Mouse (Mus musculus) thymus, adult 2 months (tissue): Measurements from ENCODE around the gene Arap1. TPM values are rescaled to one million over a fixed set of nuclear protein-coding genes. Genes with fewer than 3 reads are reported as not detected.

ENCODE experiments used
- DNase-seq: peaks from one replicate; pipeline ENCODE4 v3.0.0; 2021
- H3K27ac ChIP-seq: fragments of 200-500 bp; 2 replicates; pipeline ENCODE4 v1.5.1; 2012; ENCODE audit warnings: low read length, control low read depth; ENCODE audit not compliant: control insufficient read depth, insufficient read depth
- H3K27me3 ChIP-seq: fragments of 200-500 bp; 2 replicates; pipeline ENCODE4 v1.6.1; 2012; ENCODE audit warnings: mild to moderate bottlenecking, low read length, moderate library complexity, mixed read lengths; ENCODE audit not compliant: control insufficient read depth, insufficient read depth
- H3K36me3 ChIP-seq: fragments of 200-500 bp; 2 replicates; pipeline ENCODE4 v1.6.1; 2012; ENCODE audit warnings: mild to moderate bottlenecking, low read length, moderate library complexity; ENCODE audit not compliant: control insufficient read depth, insufficient read depth
- H3K4me1 ChIP-seq: fragments of 200-500 bp; replicated peaks from 2 replicates; pipeline ENCODE4 v1.6.1; 2012; ENCODE audit warnings: low read length; ENCODE audit not compliant: control insufficient read depth, insufficient read depth
- H3K4me3 ChIP-seq: fragments of 200-500 bp; 2 replicates; pipeline ENCODE4 v1.5.1; 2012; ENCODE audit warnings: mild to moderate bottlenecking, low read length, control low read depth, moderate library complexity; ENCODE audit not compliant: control insufficient read depth, insufficient read depth
- CTCF ChIP-seq: fragments of 200-500 bp; IDR thresholded peaks from 2 replicates; pipeline ENCODE4 v1.5.1; 2012; ENCODE audit warnings: mild to moderate bottlenecking, control low read depth, low read length, moderate library complexity, borderline replicate concordance; ENCODE audit not compliant: control insufficient read depth, poor library complexity, insufficient read depth; ENCODE audit errors: extremely low read depth
- POLR2A ChIP-seq: fragments of 200-500 bp; IDR thresholded peaks from 2 replicates; pipeline ENCODE4 v1.6.1; 2012; ENCODE audit warnings: mild to moderate bottlenecking, low read length, control low read depth, moderate library complexity; ENCODE audit not compliant: control insufficient read depth, poor library complexity, insufficient read depth; ENCODE audit errors: extremely low read depth
- WGBS: fragments of 180-500 bp; shearing (Covaris S2); methylation state at CpG from one replicate; pipeline ENCODE4 v1.1.7; 2018; 5-methylcytosine and 5-hydroxymethylcytosine counted together
- polyA plus RNA-seq: library from polyadenylated mRNA; depleted of rRNA; stranded (reverse); fragments of >200 nt; gene quantifications from 2 replicates; pipeline ENCODE4 v1.2.3, GENCODE M21; 2012

The Arap1 gene
- polyA plus RNA-seq, 1 experiment: 225 TPM

DNA sequence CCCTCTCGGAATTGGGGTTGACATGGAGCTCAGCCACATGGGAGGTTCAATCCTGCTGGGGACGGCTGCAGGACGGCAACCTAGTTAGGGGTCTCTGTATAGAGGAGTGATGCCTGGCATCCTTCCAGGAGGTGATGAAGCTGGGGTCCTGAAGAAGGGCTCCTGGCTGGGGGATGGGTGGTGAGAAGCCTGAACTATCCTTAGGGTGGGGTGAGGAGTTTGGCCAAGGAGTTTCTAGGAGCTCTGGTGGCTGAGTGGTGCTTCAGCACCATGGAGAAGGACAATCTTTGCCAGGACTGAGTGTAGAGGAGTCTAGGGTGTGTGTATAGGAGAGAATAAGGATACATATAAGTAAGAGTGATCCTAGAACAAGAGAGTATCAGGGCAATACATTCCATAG, 74.2 kb downstream of the Arap1 start:
- Histone ChIP-seq H3K27me3 (no peaks in the 10 kb centered on the region), H3K4me1 (no peaks in the 10 kb centered on the region), H3K27ac (no peak overlapping the region), H3K4me3 (no peak overlapping the region), H3K36me3 (no peaks in the 10 kb centered on the region)
- no peak for DNase-seq
- 51% methylated on average over 3 of the region's 3 CpGs for WGBS
- TF ChIP-seq CTCF: no peak
- no peak for TF ChIP-seq POLR2A

DNA sequence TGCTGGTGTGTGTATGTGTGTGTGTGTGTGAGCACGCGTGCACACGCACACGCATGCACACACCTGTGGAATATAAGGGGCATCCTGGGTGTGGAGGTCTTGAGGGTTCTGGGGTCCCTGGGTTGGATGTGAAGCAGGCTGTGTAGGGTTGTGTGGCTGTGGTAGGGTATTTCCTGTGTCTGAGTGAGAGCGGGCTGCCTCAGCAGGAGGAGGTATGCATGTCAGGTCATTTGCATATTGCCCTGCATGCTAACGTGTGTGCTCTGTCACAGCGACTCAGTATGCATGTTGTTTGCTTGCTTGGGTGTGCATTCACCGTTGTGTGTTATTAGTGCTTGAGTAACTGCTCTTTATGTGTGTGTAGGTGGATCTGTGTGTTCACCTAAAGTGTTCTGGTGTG, 74.8 kb downstream of the Arap1 start:
- H3K27ac ChIP-seq: no peak overlapping the region
- H3K4me3 ChIP-seq: no peak overlapping the region
- no peak for DNase-seq
- H3K27me3 ChIP-seq: no peaks in the 10 kb centered on the region
- H3K36me3 ChIP-seq: no peaks in the 10 kb centered on the region
- 81% methylated on average over 8 of the region's 8 CpGs for WGBS
- H3K4me1 ChIP-seq: no peaks in the 10 kb centered on the region
- no peak for TF ChIP-seq POLR2A
- TF ChIP-seq CTCF: no peak

DNA sequence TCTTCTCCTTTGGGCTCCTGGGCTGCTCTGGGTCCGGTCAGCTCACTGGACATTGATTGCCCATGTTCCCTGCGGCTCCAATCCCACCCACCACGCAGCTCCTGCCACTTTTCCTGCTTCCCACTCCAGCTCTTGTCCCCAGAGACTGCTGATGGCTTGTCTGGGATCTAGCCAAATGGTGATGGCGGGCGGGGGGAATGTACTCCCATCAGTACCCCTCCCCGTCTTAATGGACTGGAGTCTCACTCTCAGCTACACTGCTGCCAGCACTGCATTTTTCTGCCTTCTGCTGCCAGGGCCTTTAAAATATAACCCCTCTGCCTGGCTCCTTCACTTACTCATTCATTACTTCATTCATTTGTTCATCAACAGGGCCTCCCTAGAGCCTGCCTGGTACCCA, 76.1 kb downstream of the Arap1 start:
- H3K4me3 ChIP-seq: no peak overlapping the region
- no peaks in the 10 kb centered on the region for H3K27me3 ChIP-seq
- 89% methylated on average over 6 of the region's 6 CpGs for WGBS
- TF ChIP-seq POLR2A (no peak), CTCF (no peak)
- H3K4me1 ChIP-seq: no peaks in the 10 kb centered on the region
- no peak overlapping the region for H3K27ac ChIP-seq
- no peak for DNase-seq
- no peaks in the 10 kb centered on the region for H3K36me3 ChIP-seq

DNA sequence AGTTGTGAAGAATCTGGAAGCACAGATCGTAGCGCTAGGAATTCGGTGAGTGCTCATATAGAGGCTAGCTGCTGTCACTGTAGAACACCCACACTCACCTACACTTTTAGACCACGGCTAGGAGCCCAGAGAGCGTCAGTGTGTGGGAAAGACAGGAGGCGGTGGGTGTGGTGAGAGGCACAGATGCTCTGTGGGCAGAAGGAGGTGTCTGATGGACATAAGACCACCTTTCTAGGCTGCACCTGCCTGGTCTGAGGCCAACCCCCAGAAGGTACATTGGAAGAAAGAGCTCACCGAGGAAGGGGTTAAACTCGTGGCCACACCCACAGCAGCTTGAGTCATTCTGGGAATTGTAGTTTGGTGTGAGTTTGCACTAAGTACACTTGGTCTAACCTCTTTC, 78.8 kb downstream of the Arap1 start:
- no peak overlapping the region for H3K27ac ChIP-seq
- H3K4me3 ChIP-seq: no peak overlapping the region
- TF ChIP-seq POLR2A: no peak
- no peak for TF ChIP-seq CTCF
- peaks cover 3% of the 10 kb centered on the region; the same call in 1 of the 2 replicates for H3K4me1 ChIP-seq
- DNase-seq: no peak
- 75% methylated on average over 8 of the region's 8 CpGs for WGBS
- no peaks in the 10 kb centered on the region for H3K27me3 ChIP-seq
- H3K36me3 ChIP-seq: no peaks in the 10 kb centered on the region

DNA sequence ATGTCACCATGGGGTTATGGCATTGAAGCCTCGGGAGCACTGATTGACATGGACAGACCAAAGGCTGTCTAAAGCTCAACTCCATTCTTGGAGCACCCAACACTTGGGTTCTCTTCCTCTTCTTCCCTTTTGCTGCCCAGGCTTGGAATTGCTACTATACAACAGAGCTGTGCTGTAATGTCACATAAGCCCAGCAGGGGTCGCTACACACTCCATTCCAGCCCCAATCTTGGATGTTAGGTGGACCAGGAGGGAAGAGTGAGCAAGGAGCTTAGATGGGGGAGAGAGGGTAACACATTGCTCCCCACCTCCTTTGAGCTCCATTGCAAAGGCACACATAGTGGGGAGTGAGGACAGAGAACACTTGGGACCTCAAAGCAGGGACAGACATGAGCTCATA, 79.9 kb downstream of the Arap1 start:
- H3K27ac ChIP-seq: no peak overlapping the region
- no peak overlapping the region for H3K4me3 ChIP-seq
- DNase-seq: no peak
- TF ChIP-seq POLR2A (no peak), CTCF (peak; percentile 49; the same call in 1 of the 2 replicates)
- peaks cover 3% of the 10 kb centered on the region; the same call in 1 of the 2 replicates for H3K4me1 ChIP-seq
- 30% methylated on average over 2 of the region's 2 CpGs for WGBS
- H3K27me3 ChIP-seq: no peaks in the 10 kb centered on the region
- H3K36me3 ChIP-seq: no peaks in the 10 kb centered on the region

DNA sequence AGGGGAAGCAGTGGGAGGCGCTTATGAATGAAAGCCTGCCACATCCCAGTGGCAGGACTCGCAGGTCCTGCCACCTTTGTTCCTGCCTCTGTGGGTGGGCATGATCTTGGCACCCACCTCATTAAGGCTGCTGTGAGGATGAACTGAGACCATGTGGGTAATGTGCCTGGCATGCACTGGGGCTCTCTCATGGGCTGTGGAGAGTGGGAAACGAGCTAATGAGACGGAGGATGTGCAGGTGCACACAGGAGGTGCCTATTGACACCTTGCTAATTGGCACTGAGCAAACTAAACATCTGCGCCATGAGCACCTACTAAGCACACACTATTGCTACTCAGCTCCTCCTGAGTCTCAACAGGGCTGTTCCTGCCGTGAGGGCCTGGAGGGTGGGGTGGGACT, 87.2 kb downstream of the Arap1 start:
- DNase-seq: no peak
- H3K4me1 ChIP-seq: no peaks in the 10 kb centered on the region
- 88% methylated on average over 6 of the region's 6 CpGs for WGBS
- H3K36me3 ChIP-seq: no peaks in the 10 kb centered on the region
- H3K27ac ChIP-seq: no peak overlapping the region
- TF ChIP-seq CTCF (no peak), POLR2A (no peak)
- H3K27me3 ChIP-seq: no peaks in the 10 kb centered on the region
- H3K4me3 ChIP-seq: no peak overlapping the region

DNA sequence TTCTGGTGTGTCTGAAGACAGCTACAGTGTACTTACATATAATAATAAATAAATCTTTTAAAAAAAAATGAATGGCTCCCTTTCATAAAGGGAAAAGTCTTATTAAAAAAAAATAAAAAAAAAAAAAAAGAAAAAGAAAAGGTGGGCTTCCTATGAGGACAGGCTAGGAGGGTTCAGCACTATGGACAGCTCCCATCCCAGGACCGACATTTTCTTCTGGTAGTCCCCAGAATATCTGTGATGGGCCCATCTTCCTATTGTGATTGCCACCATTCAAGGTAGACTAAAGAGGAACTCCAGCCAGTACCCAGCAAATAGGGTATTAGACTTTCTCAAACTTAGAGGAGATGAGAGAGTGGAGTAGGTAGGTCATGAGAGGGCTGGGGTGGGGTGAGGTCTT, 90.0 kb downstream of the Arap1 start:
- no peak for DNase-seq
- H3K27me3 ChIP-seq: no peaks in the 10 kb centered on the region
- no peak for TF ChIP-seq POLR2A
- TF ChIP-seq CTCF: no peak
- H3K4me3 ChIP-seq: no peak overlapping the region
- H3K27ac ChIP-seq: no peak overlapping the region
- WGBS: 23% methylated on average over 1 of the region's 1 CpGs
- no peaks in the 10 kb centered on the region for H3K36me3 ChIP-seq
- no peaks in the 10 kb centered on the region for H3K4me1 ChIP-seq
